ENCODE assay signal across 8 mouse cellular contexts in genomic region chr2:167063906-167064496, GRCm38 (mm10). TPM values are rescaled to one million over a fixed set of nuclear protein-coding genes. Genes with fewer than 3 reads are reported as not detected.
DNase-seq lines count a peak whose midpoint lies in the region; ATAC-seq and TF ChIP-seq lines count a peak whose summit lies in the region.

No protein-coding gene starts in this region.

- peaks cover 7% of the 10 kb centered on the region for H3K36me3 ChIP-seq in kidney, adult 2 months (ENCODE audit: control insufficient read depth, insufficient read depth, low read length)
- H3K36me3 ChIP-seq in G1E (replicated peaks): peaks cover 44% of the 10 kb centered on the region
- peaks cover 16% of the 10 kb centered on the region for H3K36me3 ChIP-seq in forebrain, postnatal 0 days (ENCODE audit: insufficient read depth)
- peaks cover 31% of the 10 kb centered on the region for H3K36me3 ChIP-seq in midbrain, embryonic 13.5 days

- no peaks in the 10 kb centered on the region for H3K27me3 ChIP-seq in kidney, adult 2 months (replicated peaks; ENCODE audit: control insufficient read depth, insufficient read depth, low read length)
- no peaks in the 10 kb centered on the region for H3K27me3 ChIP-seq in G1E (ENCODE audit: insufficient read depth, low read length)
- no peaks in the 10 kb centered on the region for H3K27me3 ChIP-seq in forebrain, postnatal 0 days (ENCODE audit: insufficient read depth, low read length)
- H3K27me3 ChIP-seq in midbrain, embryonic 13.5 days: no peaks in the 10 kb centered on the region

- H3K9me3 ChIP-seq in G1E (replicated peaks): no peaks in the 10 kb centered on the region
- H3K9me3 ChIP-seq in forebrain, postnatal 0 days (ENCODE audit: low read length): no peaks in the 10 kb centered on the region
- no peaks in the 10 kb centered on the region for H3K9me3 ChIP-seq in midbrain, embryonic 13.5 days

- 8% methylated on average over 7 of the region's 7 CpGs for WGBS in kidney, adult 2 months
- under 1% methylated on average over 7 of the region's 7 CpGs for WGBS in forebrain, postnatal 0 days
- under 1% methylated on average over 7 of the region's 7 CpGs for WGBS in midbrain, embryonic 13.5 days

- TF ChIP-seq CTCF in kidney, adult 2 months (conservative IDR thresholded peaks at IDR 0.05; ENCODE audit: insufficient read depth, insufficient read length, low read depth, low read length): no peak
- no peak for TF ChIP-seq CTCF in G1E (IDR thresholded peaks at IDR 0.05; ENCODE audit: low read depth, low read length)
- peak; percentile 59 for TF ChIP-seq CTCF in forebrain, postnatal 0 days (IDR thresholded peaks at IDR 0.05; ENCODE audit: low read depth)

- no peak for ATAC-seq in G1E (ENCODE audit: extremely low read depth, insufficient number of reproducible peaks, low FRiP score, poor library complexity, severe bottlenecking)
- peak; percentile 18; the same call in 1 of the 2 replicates for ATAC-seq in forebrain, postnatal 0 days
- no peak for ATAC-seq in midbrain, embryonic 13.5 days
- ATAC-seq in granulocyte monocyte progenitor cell, adult 5-6 weeks (replicated peaks; ENCODE audit: poor library complexity, severe bottlenecking): no peak
- no peak for ATAC-seq in erythroid progenitor cell, adult 5-6 weeks (replicated peaks; ENCODE audit: low FRiP score, poor library complexity, severe bottlenecking)

- H3K9ac ChIP-seq in forebrain, postnatal 0 days: peak overlapping the region; percentile 80
- peak overlapping the region; percentile 96 for H3K9ac ChIP-seq in midbrain, embryonic 13.5 days (replicated peaks)

- no peak for DNase-seq in kidney, adult 2 months
- DNase-seq in kidney, adult 18-20 months: no peak
- DNase-seq in G1E (ENCODE audit: low spot score): no peak
- peak; percentile 76 for DNase-seq in forebrain, postnatal 0 days
- DNase-seq in yolk sac, embryonic 10.5 days (ENCODE audit: low spot score): no peak

- TF ChIP-seq POLR2A in kidney, adult 2 months (IDR thresholded peaks at IDR 0.05; ENCODE audit: low read depth, low read length): no peak

- H3K4me3 ChIP-seq in kidney, adult 2 months (ENCODE audit: insufficient read depth, low read depth, low read length): peak overlapping the region; percentile 84; the same call in 1 of the 2 replicates
- H3K4me3 ChIP-seq in G1E (ENCODE audit: low read depth, low read length): peak overlapping the region; percentile 89
- peak overlapping the region; percentile 71 for H3K4me3 ChIP-seq in forebrain, postnatal 0 days (ENCODE audit: low read depth, low read length)
- H3K4me3 ChIP-seq in midbrain, embryonic 13.5 days (replicated peaks): peak overlapping the region; percentile 89

- peak overlapping the region; percentile 61 for H3K4me2 ChIP-seq in forebrain, postnatal 0 days (ENCODE audit: low read depth)
- H3K4me2 ChIP-seq in midbrain, embryonic 13.5 days (replicated peaks): peak overlapping the region; percentile 85

- no peak overlapping the region for H3K27ac ChIP-seq in kidney, adult 2 months (ENCODE audit: insufficient read depth, low read depth, low read length)
- peak overlapping the region; percentile 87; the same call in 1 of the 2 replicates for H3K27ac ChIP-seq in forebrain, postnatal 0 days (ENCODE audit: low read depth, low read length)
- peak overlapping the region; percentile 94 for H3K27ac ChIP-seq in midbrain, embryonic 13.5 days

- peaks cover 18% of the 10 kb centered on the region for H3K4me1 ChIP-seq in kidney, adult 2 months (ENCODE audit: control insufficient read depth, insufficient read depth, low read length)
- peaks cover 48% of the 10 kb centered on the region for H3K4me1 ChIP-seq in G1E (ENCODE audit: insufficient read depth, low read depth, low read length)
- peaks cover 16% of the 10 kb centered on the region for H3K4me1 ChIP-seq in forebrain, postnatal 0 days (ENCODE audit: insufficient read depth)
- H3K4me1 ChIP-seq in midbrain, embryonic 13.5 days (replicated peaks): peaks cover 43% of the 10 kb centered on the region

RNA-seq across cellular contexts. Expression of gene Znfx1, which starts 1.2 kb away (rescaled TPM):
- polyA plus RNA-seq in kidney, adult 2 months (2012; rRNA removed): 58.7 and 60.9 TPM in 2 replicates
- total RNA-seq in G1E (2014; fragmentation: Nextera tagmentation): 9.6 and 21.6 TPM in 2 replicates
- total RNA-seq in G1E (2017): 12.4 and 13.5 TPM in 2 replicates
- polyA plus RNA-seq in G1E (2012): 3.0 and 4.1 TPM in 2 replicates
- total RNA-seq in forebrain, postnatal 0 days (2014; rRNA removed): 20.5 and 25.4 TPM in 2 replicates
- polyA plus RNA-seq in forebrain, postnatal 0 days (2015; fragmentation: Nextera tagmentation; extraction: Ambion mirVana): 2.2 and 4.4 TPM in 2 replicates
- polyA plus RNA-seq in midbrain, embryonic 13.5 days (2015; fragmentation: Nextera tagmentation; extraction: Ambion mirVana): 6.0 and 7.8 TPM in 2 replicates
- 25.4 and 28.2 TPM in 2 replicates for total RNA-seq in granulocyte monocyte progenitor cell, adult 5-6 weeks (2014; fragmentation: Nextera tagmentation)
- 23.1 and 29.1 TPM in 2 replicates for total RNA-seq in granulocyte monocyte progenitor cell, adult 5-6 weeks (2017)
- total RNA-seq in erythroid progenitor cell, adult 5-6 weeks (2015; ENCODE audit: low replicate concordance): 44.0 and 51.2 TPM in 2 replicates
- 51.1 and 70.8 TPM in 2 replicates for total RNA-seq in erythroid progenitor cell, adult 5-6 weeks (2017; ENCODE audit: low replicate concordance)

RNA-seq across cellular contexts. Expression of gene Ddx27, which starts 49.0 kb away (rescaled TPM):
- 14.9 and 15.0 TPM in 2 replicates for polyA plus RNA-seq in kidney, adult 2 months (2012; rRNA removed)
- total RNA-seq in G1E (2014; fragmentation: Nextera tagmentation) (67.3 and 80.6 TPM in 2 replicates), G1E (2017) (89.3 and 101 TPM in 2 replicates)
- polyA plus RNA-seq in G1E (2012): 124 and 137 TPM in 2 replicates
- 37.9 and 42.5 TPM in 2 replicates for total RNA-seq in forebrain, postnatal 0 days (2014; rRNA removed)
- 28.4 and 36.9 TPM in 2 replicates for polyA plus RNA-seq in forebrain, postnatal 0 days (2015; fragmentation: Nextera tagmentation; extraction: Ambion mirVana)
- polyA plus RNA-seq in midbrain, embryonic 13.5 days (2015; fragmentation: Nextera tagmentation; extraction: Ambion mirVana): 40.3 TPM in 2 replicates
- total RNA-seq in granulocyte monocyte progenitor cell, adult 5-6 weeks (2014; fragmentation: Nextera tagmentation): 61.9 and 68.6 TPM in 2 replicates
- total RNA-seq in granulocyte monocyte progenitor cell, adult 5-6 weeks (2017): 97.9 and 106 TPM in 2 replicates
- 31.4 and 35.6 TPM in 2 replicates for total RNA-seq in erythroid progenitor cell, adult 5-6 weeks (2015; ENCODE audit: low replicate concordance)
- total RNA-seq in erythroid progenitor cell, adult 5-6 weeks (2017; ENCODE audit: low replicate concordance): 44.6 and 49.5 TPM in 2 replicates
